Mouse (Mus musculus): ENCODE measurements around the gene Blmh. TPM values are rescaled to one million over a fixed set of nuclear protein-coding genes. Genes with fewer than 3 reads are reported as not detected.

The Blmh gene
- polyA plus RNA-seq (2015; fragmentation: Nextera tagmentation; extraction: Ambion mirVana) = 118 TPM in 2 replicates

GRCm38 (mm10) chr11:76924759-76925236, at the start of gene Blmh:
Gene Blmh, plus strand, starts transcription at chr11:76924809.
- Histone ChIP-seq H3K4me2 (replicated peaks; ENCODE audit: low read depth) (no peak within 1 kb of the TSS), H3K9me3 (ENCODE audit: control insufficient read depth, low read length) (no peaks in the 10 kb centered on the region), H3K27me3 (ENCODE audit: control insufficient read depth, insufficient read depth, low read length) (no peaks in the 10 kb centered on the region), H3K4me3 (ENCODE audit: low read depth, low read length) (no peak within 1 kb of the TSS), H3K27ac (replicated peaks) (no peak within 1 kb of the TSS), H3K4me1 (replicated peaks; ENCODE audit: control insufficient read depth, insufficient read depth) (no peaks in the 10 kb centered on the region), H3K9ac (ENCODE audit: low read length) (no peak within 1 kb of the TSS), H3K36me3 (ENCODE audit: control insufficient read depth, insufficient read depth, low read length) (no peaks in the 10 kb centered on the region)
- WGBS = 40% methylated on average over 6 of the region's 6 CpGs
- TF ChIP-seq CTCF (IDR thresholded peaks at IDR 0.05; ENCODE audit: low read depth) (no peak), EP300 (optimal IDR thresholded peaks at IDR 0.05) (no peak)
- DNase-seq (ENCODE audit: low spot score) (no peak), ATAC-seq (ENCODE audit: low FRiP score, low TSS enrichment) (no peak)

GRCm38 (mm10) chr11:76879816-76880215, 44.8 kb upstream of the Blmh start:
- DNase-seq (ENCODE audit: low spot score) (no peak), ATAC-seq (ENCODE audit: low FRiP score, low TSS enrichment) (no peak)
- Histone ChIP-seq H3K4me2 (replicated peaks; ENCODE audit: low read depth) (no peak overlapping the region), H3K9me3 (ENCODE audit: control insufficient read depth, low read length) (no peaks in the 10 kb centered on the region), H3K27ac (replicated peaks) (no peak overlapping the region), H3K4me3 (ENCODE audit: low read depth, low read length) (no peak overlapping the region), H3K27me3 (ENCODE audit: control insufficient read depth, insufficient read depth, low read length) (no peaks in the 10 kb centered on the region), H3K9ac (ENCODE audit: low read length) (no peak overlapping the region), H3K36me3 (ENCODE audit: control insufficient read depth, insufficient read depth, low read length) (no peaks in the 10 kb centered on the region), H3K4me1 (replicated peaks; ENCODE audit: control insufficient read depth, insufficient read depth) (no peaks in the 10 kb centered on the region)
- 86% methylated on average over 5 of the region's 5 CpGs for WGBS
- TF ChIP-seq EP300 (optimal IDR thresholded peaks at IDR 0.05) (no peak), CTCF (IDR thresholded peaks at IDR 0.05; ENCODE audit: low read depth) (no peak)

DNA sequence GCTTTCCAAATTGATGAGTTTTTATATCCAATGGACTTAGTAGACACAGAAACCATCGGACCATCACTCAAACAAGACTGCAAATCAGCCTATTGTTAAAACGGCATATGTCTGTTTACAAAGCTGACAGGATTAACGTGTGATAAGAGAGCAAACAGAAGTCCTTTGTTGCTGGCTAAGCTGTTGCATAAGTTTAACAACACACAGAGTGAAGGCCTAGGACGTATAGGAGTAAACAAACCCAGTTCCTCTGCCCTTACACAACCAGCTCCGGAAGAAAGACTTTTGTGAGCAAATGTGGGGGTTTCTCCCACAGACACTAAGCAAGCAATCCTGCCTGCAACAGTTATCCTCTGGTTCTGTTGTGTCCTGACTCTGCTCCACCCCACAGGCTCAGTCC, 40.2 kb upstream of the Blmh start:
- H3K9ac ChIP-seq (ENCODE audit: low read length) = no peak overlapping the region
- DNase-seq (ENCODE audit: low spot score) (no peak), ATAC-seq (ENCODE audit: low FRiP score, low TSS enrichment) (no peak)
- TF ChIP-seq CTCF (IDR thresholded peaks at IDR 0.05; ENCODE audit: low read depth) (no peak), EP300 (optimal IDR thresholded peaks at IDR 0.05) (no peak)
- H3K4me2 ChIP-seq (replicated peaks; ENCODE audit: low read depth) = no peak overlapping the region
- no peaks in the 10 kb centered on the region for H3K9me3 ChIP-seq (ENCODE audit: control insufficient read depth, low read length)
- no peaks in the 10 kb centered on the region for H3K27me3 ChIP-seq (ENCODE audit: control insufficient read depth, insufficient read depth, low read length)
- no peak overlapping the region for H3K27ac ChIP-seq (replicated peaks)
- H3K4me3 ChIP-seq (ENCODE audit: low read depth, low read length) = no peak overlapping the region
- no peaks in the 10 kb centered on the region for H3K4me1 ChIP-seq (replicated peaks; ENCODE audit: control insufficient read depth, insufficient read depth)
- WGBS = 19% methylated on average over 5 of the region's 5 CpGs
- H3K36me3 ChIP-seq (ENCODE audit: control insufficient read depth, insufficient read depth, low read length) = no peaks in the 10 kb centered on the region

GRCm38 (mm10) chr11:76889339-76890164, 35.1 kb upstream of the Blmh start:
- whole genome bisulfite sequencing = 34% methylated on average over 10 of the region's 10 CpGs
- DNase-seq (ENCODE audit: low spot score) (peak; percentile 62), ATAC-seq (ENCODE audit: low FRiP score, low TSS enrichment) (peak; percentile 62)
- H3K9ac ChIP-seq (ENCODE audit: low read length) = no peak overlapping the region
- no peaks in the 10 kb centered on the region for H3K9me3 ChIP-seq (ENCODE audit: control insufficient read depth, low read length)
- no peak overlapping the region for H3K4me2 ChIP-seq (replicated peaks; ENCODE audit: low read depth)
- peak overlapping the region; percentile 41; the same call in 1 of the 2 replicates for H3K27ac ChIP-seq (replicated peaks)
- peaks cover 5% of the 10 kb centered on the region; the same call in 1 of the 2 replicates for H3K4me1 ChIP-seq (replicated peaks; ENCODE audit: control insufficient read depth, insufficient read depth)
- H3K27me3 ChIP-seq (ENCODE audit: control insufficient read depth, insufficient read depth, low read length) = no peaks in the 10 kb centered on the region
- no peaks in the 10 kb centered on the region for H3K36me3 ChIP-seq (ENCODE audit: control insufficient read depth, insufficient read depth, low read length)
- TF ChIP-seq CTCF (IDR thresholded peaks at IDR 0.05; ENCODE audit: low read depth) = no peak
- no peak for TF ChIP-seq EP300 (optimal IDR thresholded peaks at IDR 0.05)
- no peak overlapping the region for H3K4me3 ChIP-seq (ENCODE audit: low read depth, low read length)

GRCm38 (mm10) chr11:76891171-76891570, 33.4 kb upstream of the Blmh start:
- Histone ChIP-seq H3K9me3 (ENCODE audit: control insufficient read depth, low read length) (no peaks in the 10 kb centered on the region), H3K27me3 (ENCODE audit: control insufficient read depth, insufficient read depth, low read length) (no peaks in the 10 kb centered on the region), H3K9ac (ENCODE audit: low read length) (no peak overlapping the region), H3K27ac (replicated peaks) (no peak overlapping the region), H3K4me1 (replicated peaks; ENCODE audit: control insufficient read depth, insufficient read depth) (peaks cover 5% of the 10 kb centered on the region; the same call in 1 of the 2 replicates), H3K4me2 (replicated peaks; ENCODE audit: low read depth) (no peak overlapping the region), H3K36me3 (ENCODE audit: control insufficient read depth, insufficient read depth, low read length) (no peaks in the 10 kb centered on the region), H3K4me3 (ENCODE audit: low read depth, low read length) (no peak overlapping the region)
- no peak for TF ChIP-seq EP300 (optimal IDR thresholded peaks at IDR 0.05)
- no peak for TF ChIP-seq CTCF (IDR thresholded peaks at IDR 0.05; ENCODE audit: low read depth)
- WGBS = 83% methylated on average over 7 of the region's 7 CpGs
- ATAC-seq (ENCODE audit: low FRiP score, low TSS enrichment) (no peak), DNase-seq (ENCODE audit: low spot score) (no peak)

GRCm38 (mm10) chr11:76891738-76892349, 32.8 kb upstream of the Blmh start:
- no peaks in the 10 kb centered on the region for H3K36me3 ChIP-seq (ENCODE audit: control insufficient read depth, insufficient read depth, low read length)
- 76% methylated on average over 4 of the region's 4 CpGs for WGBS
- ATAC-seq (ENCODE audit: low FRiP score, low TSS enrichment) = no peak
- H3K4me3 ChIP-seq (ENCODE audit: low read depth, low read length) = no peak overlapping the region
- H3K4me2 ChIP-seq (replicated peaks; ENCODE audit: low read depth) = no peak overlapping the region
- no peak overlapping the region for H3K9ac ChIP-seq (ENCODE audit: low read length)
- no peaks in the 10 kb centered on the region for H3K9me3 ChIP-seq (ENCODE audit: control insufficient read depth, low read length)
- TF ChIP-seq EP300 (optimal IDR thresholded peaks at IDR 0.05) = no peak
- no peak for TF ChIP-seq CTCF (IDR thresholded peaks at IDR 0.05; ENCODE audit: low read depth)
- peaks cover 5% of the 10 kb centered on the region; the same call in 1 of the 2 replicates for H3K4me1 ChIP-seq (replicated peaks; ENCODE audit: control insufficient read depth, insufficient read depth)
- no peak for DNase-seq (ENCODE audit: low spot score)
- H3K27me3 ChIP-seq (ENCODE audit: control insufficient read depth, insufficient read depth, low read length) = no peaks in the 10 kb centered on the region
- H3K27ac ChIP-seq (replicated peaks) = no peak overlapping the region
